Mouse (Mus musculus) ZHBTc4 (cell line): ENCODE data around the gene Cdca4.
"Not testable (repeated sequence)": the region's sequence is repeated elsewhere in the genome, so short reads cannot be mapped to it uniquely, and the experiment has no call there.

Experiments
- DNase-seq: peaks from one replicate; pipeline ENCODE4 v3.0.0-alpha.2; 2011; ENCODE audit warnings: low read depth, low spot score

Cdca4 gene

GRCm38 (mm10) chr12:112823221-112823620 is 6.0 kb downstream of the Cdca4 start:
- no peak for DNase-seq

- DNase-seq, result peak; percentile 33
Measured at GRCm38 (mm10) chr12:112822676-112823075, 6.5 kb downstream of the Cdca4 start.

- DNase-seq, result no peak
Measured at GRCm38 (mm10) chr12:112821974-112822373, 7.2 kb downstream of the Cdca4 start.

- DNase-seq, result no peak
Measured at GRCm38 (mm10) chr12:112821216-112821615, 8.0 kb downstream of the Cdca4 start.

GRCm38 (mm10) chr12:112820401-112820999 is 8.7 kb downstream of the Cdca4 start:
- DNase-seq, result peak; percentile 65

- no peak for DNase-seq
Measured at GRCm38 (mm10) chr12:112819057-112819662, 10.1 kb downstream of the Cdca4 start.

GRCm38 (mm10) chr12:112816866-112817265 is 12.4 kb downstream of the Cdca4 start:
- DNase-seq, result not testable (repeated sequence)

GRCm38 (mm10) chr12:112816294-112816693 is 12.9 kb downstream of the Cdca4 start:
- peak; percentile 68 for DNase-seq

GRCm38 (mm10) chr12:112814682-112815470 is 14.3 kb downstream of the Cdca4 start:
- DNase-seq, result no peak

GRCm38 (mm10) chr12:112813370-112813769 is 15.9 kb downstream of the Cdca4 start:
- DNase-seq, result no peak

- peak; percentile 42 for DNase-seq
Measured at GRCm38 (mm10) chr12:112810092-112810885, 18.9 kb downstream of the Cdca4 start.

- no peak for DNase-seq
Measured at GRCm38 (mm10) chr12:112809641-112810040, 19.6 kb downstream of the Cdca4 start.

- peak; percentile 98 for DNase-seq
Measured at GRCm38 (mm10) chr12:112808587-112809364, 20.4 kb downstream of the Cdca4 start, which contains the start of gene Clba1. TSS of gene Clba1 (plus strand) at chr12:112808937.

- no peak for DNase-seq
Measured at GRCm38 (mm10) chr12:112808212-112808586, 21.0 kb downstream of the Cdca4 start.

- no peak for DNase-seq
Measured at GRCm38 (mm10) chr12:112807796-112808195, 21.4 kb downstream of the Cdca4 start.

- DNase-seq, result no peak
Measured at GRCm38 (mm10) chr12:112806044-112806443, 23.2 kb downstream of the Cdca4 start.

GRCm38 (mm10) chr12:112804046-112804445 is 25.2 kb downstream of the Cdca4 start:
- DNase-seq, result no peak

- DNase-seq, result no peak
Measured at GRCm38 (mm10) chr12:112802917-112803316, 26.3 kb downstream of the Cdca4 start.

GRCm38 (mm10) chr12:112801864-112802846 is 27.1 kb downstream of the Cdca4 start, which contains the start of gene Ahnak2:
TSS of gene Ahnak2 (minus strand) at chr12:112802657.
- peak; percentile 41 for DNase-seq

GRCm38 (mm10) chr12:112800476-112800875 is 28.7 kb downstream of the Cdca4 start:
- DNase-seq, result peak; percentile 87
